Mouse (Mus musculus) midbrain, embryonic 14.5 days (tissue): ENCODE data around the gene Gsdma2. TPM values are rescaled to one million over a fixed set of nuclear protein-coding genes. Genes with fewer than 3 reads are reported as not detected.
"Not testable (repeated sequence)": the region's sequence is repeated elsewhere in the genome, so short reads cannot be mapped to it uniquely, and the experiment has no call there.

Source experiments
- ATAC-seq: fragments of 200-750 bp; cut with Nextera tagmentation; 2 replicates; pipeline ENCODE4 v1.8.0; 2017; ENCODE audit warnings: moderate number of reproducible peaks, moderate library complexity; ENCODE audit not compliant: low FRiP score, low TSS enrichment
- DNase-seq: peaks from one replicate; pipeline ENCODE4 v3.0.0-alpha.2; 2015
- H3K27ac ChIP-seq: fragments of 300-500 bp; sonication (generic); replicated peaks from 2 replicates; pipeline ENCODE4 v1.5.1; 2014; ENCODE audit warnings: mild to moderate bottlenecking, low read depth, low read length, moderate library complexity
- H3K27me3 ChIP-seq: fragments of 300-500 bp; sonication (generic); 2 replicates; pipeline ENCODE4 v1.6.1; 2014; ENCODE audit warnings: low read length, control low read depth, mixed read lengths; ENCODE audit not compliant: control insufficient read depth, insufficient read depth
- H3K36me3 ChIP-seq: fragments of 300-500 bp; sonication (generic); 2 replicates; pipeline ENCODE4 v1.6.1; 2014; ENCODE audit warnings: low read length, control low read depth; ENCODE audit not compliant: control insufficient read depth, insufficient read depth
- H3K4me1 ChIP-seq: fragments of 300-500 bp; sonication (generic); 2 replicates; pipeline ENCODE4 v1.6.1; 2014; ENCODE audit warnings: mild to moderate bottlenecking, antibody characterized with exemption, low read length, control low read depth; ENCODE audit not compliant: control insufficient read depth, insufficient read depth
- H3K4me2 ChIP-seq: fragments of 300-500 bp; sonication (generic); 2 replicates; pipeline ENCODE4 v1.6.1; 2014; ENCODE audit warnings: mild to moderate bottlenecking, low read length, moderate library complexity
- H3K4me3 ChIP-seq: fragments of 300-500 bp; sonication (generic); replicated peaks from 2 replicates; pipeline ENCODE4 v1.5.1; 2014; ENCODE audit warnings: low read depth, low read length
- H3K9ac ChIP-seq: fragments of 300-500 bp; sonication (generic); replicated peaks from 2 replicates; pipeline ENCODE4 v1.6.1; 2014; ENCODE audit warnings: mild to moderate bottlenecking, low read length, moderate library complexity
- H3K9me3 ChIP-seq: fragments of 300-500 bp; sonication (generic); 2 replicates; pipeline ENCODE4 v1.6.1; 2016; ENCODE audit warnings: low read length, control low read depth, mixed read lengths; ENCODE audit not compliant: control insufficient read depth
- WGBS: fragments of 180-500 bp; shearing (Covaris S2); extraction: QIAGEN DNeasy Blood & Tissue Kit; methylation state at CpG from one replicate; pipeline ENCODE4 v1.1.7; 2014; 5-methylcytosine and 5-hydroxymethylcytosine counted together
- polyA plus RNA-seq: library from polyadenylated mRNA; unstranded; fragments of >200 nt; fragmentation: Nextera tagmentation; extraction: Ambion mirVana; gene quantifications from 2 replicates; pipeline ENCODE4 v1.2.1, GENCODE M21; 2014

The Gsdma2 gene
- polyA plus RNA-seq, 1 experiment from 2014 or later: not detected

- H3K27ac ChIP-seq, H3K4me3 ChIP-seq, H3K4me1 ChIP-seq, H3K27me3 ChIP-seq, ATAC-seq, H3K9me3 ChIP-seq, H3K36me3 ChIP-seq, H3K9ac ChIP-seq, H3K4me2 ChIP-seq: not testable (repeated sequence)
- DNase-seq: peak; percentile 68
- WGBS: 6% methylated on average over 6 of the region's 7 CpGs
Observed at GRCm38 (mm10) chr11:98673136-98673535, 26.6 kb downstream of the Gsdma2 start.

- ATAC-seq (no peak), DNase-seq (no peak)
- H3K9ac ChIP-seq: no peak overlapping the region
- H3K4me2 ChIP-seq: no peak overlapping the region
- no peaks in the 10 kb centered on the region for H3K36me3 ChIP-seq
- no peak overlapping the region for H3K4me3 ChIP-seq
- no peaks in the 10 kb centered on the region for H3K4me1 ChIP-seq
- H3K27me3 ChIP-seq: no peaks in the 10 kb centered on the region
- WGBS: 47% methylated on average over 7 of the region's 7 CpGs
- H3K27ac ChIP-seq: no peak overlapping the region
- H3K9me3 ChIP-seq: no peaks in the 10 kb centered on the region
Observed at GRCm38 (mm10) chr11:98675829-98676363, 29.3 kb downstream of the Gsdma2 start.

- no peaks in the 10 kb centered on the region for H3K27me3 ChIP-seq
- H3K4me2 ChIP-seq: no peak overlapping the region
- DNase-seq (no peak), ATAC-seq (no peak)
- 0 out of 2 replicates have a peak, but pooled peaks cover under 1% of the 10 kb centered on the region for H3K36me3 ChIP-seq
- H3K9ac ChIP-seq: no peak overlapping the region
- no peak overlapping the region for H3K4me3 ChIP-seq
- no peak overlapping the region for H3K27ac ChIP-seq
- peaks cover 7% of the 10 kb centered on the region for H3K4me1 ChIP-seq
- H3K9me3 ChIP-seq: no peaks in the 10 kb centered on the region
- 100% methylated on average over 1 of the region's 1 CpGs for WGBS
Observed at GRCm38 (mm10) chr11:98680023-98680422, 33.5 kb downstream of the Gsdma2 start.

GRCm38 (mm10) chr11:98680595-98680994 is 34.0 kb downstream of the Gsdma2 start:
- not testable (repeated sequence) for H3K9ac ChIP-seq, H3K36me3 ChIP-seq, ATAC-seq, H3K4me3 ChIP-seq, DNase-seq, H3K9me3 ChIP-seq, H3K27ac ChIP-seq, H3K4me1 ChIP-seq, H3K4me2 ChIP-seq, H3K27me3 ChIP-seq
- WGBS: 82% methylated on average over 4 of the region's 4 CpGs

- Histone ChIP-seq H3K4me2 (no peak overlapping the region; the same call in 1 of the 2 replicates), H3K9ac (no peak overlapping the region), H3K9me3 (no peaks in the 10 kb centered on the region), H3K36me3 (peaks cover 11% of the 10 kb centered on the region), H3K4me1 (peaks cover 7% of the 10 kb centered on the region), H3K27me3 (no peaks in the 10 kb centered on the region), H3K4me3 (no peak overlapping the region), H3K27ac (no peak overlapping the region)
- DNase-seq (no peak), ATAC-seq (no peak)
- WGBS: 75% methylated on average over 4 of the region's 4 CpGs
Observed at GRCm38 (mm10) chr11:98681186-98681585, 34.6 kb downstream of the Gsdma2 start.

GRCm38 (mm10) chr11:98681786-98682745 is 35.5 kb downstream of the Gsdma2 start, which contains the start of gene Psmd3:
Psmd3 (plus strand) TSS chr11:98682554.
- Histone ChIP-seq H3K4me2 (peak within 1 kb of the TSS; percentile 90), H3K27ac (peak within 1 kb of the TSS; percentile 76), H3K4me1 (peaks cover 7% of the 10 kb centered on the region), H3K36me3 (peaks cover 20% of the 10 kb centered on the region), H3K9ac (peak within 1 kb of the TSS; percentile 99), H3K27me3 (no peaks in the 10 kb centered on the region), H3K9me3 (no peaks in the 10 kb centered on the region), H3K4me3 (peak within 1 kb of the TSS; percentile 99)
- peak; percentile 97 for DNase-seq
- WGBS: 6% methylated on average over 45 of the region's 45 CpGs
- peak; percentile 95 for ATAC-seq

GRCm38 (mm10) chr11:98682811-98683210 is 36.3 kb downstream of the Gsdma2 start:
- ATAC-seq (peak; percentile 29; the same call in 1 of the 2 replicates), DNase-seq (no peak)
- Histone ChIP-seq H3K27me3 (no peaks in the 10 kb centered on the region), H3K4me3 (peak overlapping the region; percentile 99), H3K9ac (peak overlapping the region; percentile 99), H3K9me3 (no peaks in the 10 kb centered on the region), H3K27ac (peak overlapping the region; percentile 76), H3K36me3 (peaks cover 27% of the 10 kb centered on the region), H3K4me2 (peak overlapping the region; percentile 90), H3K4me1 (peaks cover 7% of the 10 kb centered on the region)
- under 1% methylated on average over 23 of the region's 23 CpGs for WGBS

- H3K4me2 ChIP-seq: no peak overlapping the region
- no peak for DNase-seq
- H3K27ac ChIP-seq: no peak overlapping the region
- no peak overlapping the region for H3K9ac ChIP-seq
- 95% methylated on average over 9 of the region's 9 CpGs for WGBS
- H3K27me3 ChIP-seq: no peaks in the 10 kb centered on the region
- H3K4me3 ChIP-seq: no peak overlapping the region
- ATAC-seq: no peak
- peaks cover 7% of the 10 kb centered on the region for H3K4me1 ChIP-seq
- H3K36me3 ChIP-seq: peaks cover 51% of the 10 kb centered on the region
- H3K9me3 ChIP-seq: no peaks in the 10 kb centered on the region
Observed at GRCm38 (mm10) chr11:98685642-98686041, 39.1 kb downstream of the Gsdma2 start.
